Mouse (Mus musculus) liver, embryonic 14.5 days (tissue): Measurements from ENCODE around the gene Elp5.

Experiments
- CTCF ChIP-seq: IDR thresholded peaks from 2 replicates; pipeline ENCODE4 v1.5.1; 2016; ENCODE audit warnings: antibody characterized with exemption, low read depth, control low read depth
- EP300 ChIP-seq: IDR thresholded peaks from 2 replicates; pipeline ENCODE4 v1.6.1; 2016; ENCODE audit warnings: antibody characterized with exemption, low read depth

DNA sequence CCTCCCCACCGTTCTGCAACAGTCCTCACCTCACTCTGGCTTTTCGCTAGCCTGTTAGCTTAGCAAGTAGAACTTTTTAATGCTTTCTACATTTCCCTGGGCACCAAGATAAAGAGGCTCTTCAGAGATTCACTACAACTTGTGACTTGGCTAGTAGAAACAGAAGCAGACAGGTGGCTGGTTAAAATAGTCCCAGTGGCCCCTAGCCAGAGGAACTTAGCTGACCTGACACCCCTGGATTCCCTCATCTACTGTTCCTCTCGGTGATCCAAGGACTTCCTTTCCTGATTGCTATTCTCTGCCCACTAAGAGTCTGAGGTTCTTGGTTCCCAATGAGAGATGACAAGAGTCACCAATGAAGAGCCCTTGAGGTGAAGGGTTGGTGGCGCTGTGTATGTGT lies 1.1 kb upstream of the Elp5 start:
- TF ChIP-seq CTCF = no peak
- TF ChIP-seq EP300 = no peak
